Mouse (Mus musculus) intestine, embryonic 14.5 days (tissue): ENCODE measurements at regions not wholly inside any gene's neighbourhood (a gene's known extent, or its start where the extent isn't known, plus 50 kb on each side); places are given as distances from the start of the nearest gene placed in this dataset.

Source experiments
- ATAC-seq: fragments of 200-750 bp; cut with Nextera tagmentation; replicated peaks from 2 replicates; pipeline ENCODE4 v1.8.0; 2017; ENCODE audit warnings: low read depth, moderate number of reproducible peaks, moderate TSS enrichment, moderate library complexity; ENCODE audit not compliant: low FRiP score, low TSS enrichment
- DNase-seq: peaks from one replicate; pipeline ENCODE4 v3.0.0-alpha.2; 2018; ENCODE audit warnings: low spot score
- H3K27ac ChIP-seq: fragments of 300-500 bp; sonication (generic); 2 replicates; pipeline ENCODE4 v1.5.1; 2014; ENCODE audit warnings: low read depth, mild to moderate bottlenecking, control low read depth
- H3K27me3 ChIP-seq: fragments of 300-500 bp; sonication (generic); replicated peaks from 2 replicates; pipeline ENCODE4 v1.6.1; 2014; ENCODE audit warnings: low read length, control low read depth; ENCODE audit not compliant: control insufficient read depth, insufficient read depth
- H3K36me3 ChIP-seq: fragments of 300-500 bp; sonication (generic); 2 replicates; pipeline ENCODE4 v1.6.1; 2014; ENCODE audit warnings: low read length, control low read depth; ENCODE audit not compliant: control insufficient read depth, insufficient read depth
- H3K4me1 ChIP-seq: fragments of 300-500 bp; sonication (generic); replicated peaks from 2 replicates; pipeline ENCODE4 v1.6.1; 2014; ENCODE audit warnings: low read length, control low read depth, mixed read lengths; ENCODE audit not compliant: control insufficient read depth, insufficient read depth
- H3K4me2 ChIP-seq: fragments of 300-500 bp; sonication (generic); 2 replicates; pipeline ENCODE4 v1.6.1; 2014; ENCODE audit warnings: low read length
- H3K4me3 ChIP-seq: fragments of 300-500 bp; sonication (generic); 2 replicates; pipeline ENCODE4 v1.5.1; 2014; ENCODE audit warnings: low read depth, low read length, control low read depth, mixed read lengths
- H3K9ac ChIP-seq: fragments of 300-500 bp; sonication (generic); 2 replicates; pipeline ENCODE4 v1.6.1; 2014; ENCODE audit warnings: mild to moderate bottlenecking, low read length
- H3K9me3 ChIP-seq: fragments of 300-500 bp; sonication (generic); 2 replicates; pipeline ENCODE4 v1.6.1; 2016; ENCODE audit warnings: low read length, control low read depth; ENCODE audit not compliant: control insufficient read depth
- WGBS: fragments of 180-500 bp; shearing (Covaris S2); extraction: QIAGEN DNeasy Blood & Tissue Kit; methylation state at CpG from one replicate; pipeline ENCODE4 v1.1.7; 2014; 5-methylcytosine and 5-hydroxymethylcytosine counted together

GRCm38 (mm10) chr8:89465211-89465753 is 421.3 kb upstream of the Sall1 start:
- Histone ChIP-seq H3K4me1 (no peaks in the 10 kb centered on the region), H3K4me2 (no peak overlapping the region), H3K27ac (no peak overlapping the region), H3K27me3 (no peaks in the 10 kb centered on the region), H3K9ac (no peak overlapping the region), H3K4me3 (no peak overlapping the region), H3K36me3 (no peaks in the 10 kb centered on the region), H3K9me3 (no peaks in the 10 kb centered on the region)
- WGBS: 84% methylated on average over 13 of the region's 13 CpGs
- no peak for DNase-seq
- no peak for ATAC-seq

GRCm38 (mm10) chr8:89456517-89456916 is 412.6 kb upstream of the Sall1 start:
- H3K36me3 ChIP-seq: no peaks in the 10 kb centered on the region
- H3K27ac ChIP-seq: no peak overlapping the region
- H3K4me3 ChIP-seq: no peak overlapping the region
- no peaks in the 10 kb centered on the region for H3K4me1 ChIP-seq
- H3K9me3 ChIP-seq: no peaks in the 10 kb centered on the region
- H3K9ac ChIP-seq: no peak overlapping the region
- ATAC-seq: no peak
- DNase-seq: no peak
- no peak overlapping the region for H3K4me2 ChIP-seq
- 45% methylated on average over 4 of the region's 4 CpGs for WGBS
- no peaks in the 10 kb centered on the region for H3K27me3 ChIP-seq

- no peak overlapping the region for H3K4me3 ChIP-seq
- WGBS: 68% methylated on average over 5 of the region's 5 CpGs
- DNase-seq: no peak
- no peaks in the 10 kb centered on the region for H3K9me3 ChIP-seq
- no peaks in the 10 kb centered on the region for H3K4me1 ChIP-seq
- no peaks in the 10 kb centered on the region for H3K27me3 ChIP-seq
- H3K4me2 ChIP-seq: no peak overlapping the region
- H3K9ac ChIP-seq: no peak overlapping the region
- ATAC-seq: no peak
- no peak overlapping the region for H3K27ac ChIP-seq
- no peaks in the 10 kb centered on the region for H3K36me3 ChIP-seq
Observed at GRCm38 (mm10) chr8:89455731-89456130, 411.8 kb upstream of the Sall1 start.

GRCm38 (mm10) chr8:89454197-89454596 is 410.2 kb upstream of the Sall1 start:
- Histone ChIP-seq H3K27me3 (no peaks in the 10 kb centered on the region), H3K4me2 (no peak overlapping the region), H3K9me3 (no peaks in the 10 kb centered on the region), H3K9ac (no peak overlapping the region), H3K4me3 (no peak overlapping the region), H3K27ac (no peak overlapping the region), H3K4me1 (no peaks in the 10 kb centered on the region), H3K36me3 (no peaks in the 10 kb centered on the region)
- 71% methylated on average over 7 of the region's 7 CpGs for WGBS
- ATAC-seq (no peak), DNase-seq (no peak)

GRCm38 (mm10) chr8:89453724-89454123 is 409.8 kb upstream of the Sall1 start:
- Histone ChIP-seq H3K27ac (no peak overlapping the region), H3K4me1 (no peaks in the 10 kb centered on the region), H3K9me3 (no peaks in the 10 kb centered on the region), H3K9ac (no peak overlapping the region), H3K4me3 (no peak overlapping the region), H3K27me3 (no peaks in the 10 kb centered on the region), H3K36me3 (no peaks in the 10 kb centered on the region), H3K4me2 (no peak overlapping the region)
- WGBS: 87% methylated on average over 2 of the region's 2 CpGs
- DNase-seq: no peak
- no peak for ATAC-seq

- H3K9me3 ChIP-seq: no peaks in the 10 kb centered on the region
- ATAC-seq (no peak), DNase-seq (no peak)
- H3K4me2 ChIP-seq: no peak overlapping the region
- no peaks in the 10 kb centered on the region for H3K27me3 ChIP-seq
- H3K36me3 ChIP-seq: no peaks in the 10 kb centered on the region
- H3K4me3 ChIP-seq: no peak overlapping the region
- H3K9ac ChIP-seq: no peak overlapping the region
- H3K4me1 ChIP-seq: no peaks in the 10 kb centered on the region
- WGBS: 59% methylated on average over 5 of the region's 5 CpGs
- H3K27ac ChIP-seq: no peak overlapping the region
Observed at GRCm38 (mm10) chr8:89444466-89444865, 400.5 kb upstream of the Sall1 start.

- Histone ChIP-seq H3K36me3 (no peaks in the 10 kb centered on the region), H3K9me3 (no peaks in the 10 kb centered on the region), H3K4me1 (no peaks in the 10 kb centered on the region), H3K4me3 (no peak overlapping the region), H3K9ac (no peak overlapping the region), H3K27me3 (no peaks in the 10 kb centered on the region), H3K4me2 (no peak overlapping the region), H3K27ac (no peak overlapping the region)
- no peak for ATAC-seq
- 58% methylated on average over 6 of the region's 6 CpGs for WGBS
- no peak for DNase-seq
Observed at GRCm38 (mm10) chr8:89439304-89439703, 395.3 kb upstream of the Sall1 start.

GRCm38 (mm10) chr8:89426969-89427368 is 383.0 kb upstream of the Sall1 start:
- Histone ChIP-seq H3K27ac (no peak overlapping the region), H3K27me3 (no peaks in the 10 kb centered on the region), H3K4me3 (no peak overlapping the region), H3K4me1 (no peaks in the 10 kb centered on the region), H3K9me3 (no peaks in the 10 kb centered on the region), H3K9ac (no peak overlapping the region), H3K36me3 (no peaks in the 10 kb centered on the region), H3K4me2 (no peak overlapping the region)
- DNase-seq (peak; percentile 49), ATAC-seq (no peak; the same call in 1 of the 2 replicates)
- 84% methylated on average over 3 of the region's 3 CpGs for WGBS

GRCm38 (mm10) chr8:89415287-89415686 is 371.3 kb upstream of the Sall1 start:
- Histone ChIP-seq H3K9me3 (no peaks in the 10 kb centered on the region), H3K27me3 (0 out of 2 replicates have a peak, but pooled peaks cover 3% of the 10 kb centered on the region), H3K4me3 (no peak overlapping the region), H3K4me2 (no peak overlapping the region), H3K27ac (no peak overlapping the region), H3K4me1 (no peaks in the 10 kb centered on the region), H3K36me3 (no peaks in the 10 kb centered on the region), H3K9ac (no peak overlapping the region)
- no peak for DNase-seq
- WGBS: 83% methylated on average over 2 of the region's 2 CpGs
- ATAC-seq: no peak
